ENCODE assay signal across 22 mouse cellular contexts in the genomic region with DNA sequence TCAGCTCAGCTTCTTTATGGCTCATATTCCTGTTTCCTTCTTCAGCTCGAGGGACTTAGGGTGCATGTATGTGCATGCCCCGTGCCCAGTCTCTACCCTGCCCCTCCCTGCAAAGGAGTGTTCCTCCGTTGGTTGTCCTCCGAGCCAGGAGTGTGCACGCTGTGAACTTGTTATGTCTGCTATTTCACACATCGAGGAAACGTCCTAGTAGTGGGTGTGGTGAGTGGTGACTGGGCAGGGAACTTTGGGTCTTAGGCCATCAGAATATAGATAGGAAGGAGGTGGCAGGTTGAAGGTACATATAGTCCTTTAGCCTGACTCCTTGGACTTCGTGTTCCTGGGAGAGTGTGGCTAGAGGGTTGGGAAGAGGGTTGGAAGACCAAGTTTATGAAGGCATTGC. TPM values are rescaled to one million over a fixed set of nuclear protein-coding genes. Genes with fewer than 3 reads are reported as not detected.
DNase-seq lines count a peak whose midpoint lies in the region; ATAC-seq and TF ChIP-seq lines count a peak whose summit lies in the region.
"Had no signal": no experiment of that assay in that cellular context is flagged by ENCODE, and none has a peak within 500 bp of the region (broad histone marks: within the 10 kb centered on the region; RNA-seq: fewer than 3 reads in every experiment).

No protein-coding gene starts in this region.

- TF ChIP-seq EP300 in stomach, postnatal 0 days (optimal IDR thresholded peaks at IDR 0.05), result no peak

- WGBS in embryonic facial prominence, embryonic 14.5 days, result 70% methylated on average over 8 of the region's 8 CpGs
- WGBS in embryonic facial prominence, embryonic 10.5 days, result 80% methylated on average over 8 of the region's 8 CpGs
- 70% methylated on average over 8 of the region's 8 CpGs for WGBS in lung, embryonic 15.5 days
- WGBS in intestine, postnatal 0 days, result 29% methylated on average over 8 of the region's 8 CpGs
- WGBS in stomach, postnatal 0 days, result 55% methylated on average over 8 of the region's 8 CpGs

- H3K4me3 ChIP-seq in embryonic facial prominence, embryonic 14.5 days (ENCODE audit: low read depth, low read length), result no peak overlapping the region
- no peak overlapping the region for H3K4me3 ChIP-seq in embryonic facial prominence, embryonic 10.5 days
- no peak overlapping the region for H3K4me3 ChIP-seq in lung, embryonic 15.5 days
- no peak overlapping the region for H3K4me3 ChIP-seq in intestine, postnatal 0 days (ENCODE audit: low read depth, low read length)
- no peak overlapping the region for H3K4me3 ChIP-seq in stomach, postnatal 0 days (ENCODE audit: low read depth, low read length)
- H3K4me3 ChIP-seq: embryonic facial prominence, embryonic 15.5 days; erythroblast, embryonic 14.5 days; forebrain, embryonic 10.5 days; forebrain, embryonic 15.5 days; heart, embryonic 12.5 days; hindbrain, embryonic 15.5 days had no signal

- H3K4me2 ChIP-seq in embryonic facial prominence, embryonic 14.5 days (ENCODE audit: low read depth, low read length), result no peak overlapping the region
- no peak overlapping the region for H3K4me2 ChIP-seq in lung, embryonic 15.5 days
- no peak overlapping the region for H3K4me2 ChIP-seq in intestine, postnatal 0 days (replicated peaks; ENCODE audit: low read depth)
- H3K4me2 ChIP-seq in stomach, postnatal 0 days (replicated peaks; ENCODE audit: low read depth), result no peak overlapping the region
- H3K4me2 ChIP-seq: embryonic facial prominence, embryonic 15.5 days; forebrain, embryonic 15.5 days; heart, embryonic 12.5 days; hindbrain, embryonic 15.5 days had no signal

- no peak overlapping the region for H3K27ac ChIP-seq in embryonic facial prominence, embryonic 14.5 days (replicated peaks; ENCODE audit: low read depth, low read length)
- no peak overlapping the region for H3K27ac ChIP-seq in embryonic facial prominence, embryonic 10.5 days (replicated peaks)
- peak overlapping the region; percentile 20; the same call in 1 of the 2 replicates for H3K27ac ChIP-seq in lung, embryonic 15.5 days
- peak overlapping the region; percentile 88 for H3K27ac ChIP-seq in intestine, postnatal 0 days (ENCODE audit: low read depth, low read length)
- H3K27ac ChIP-seq in stomach, postnatal 0 days (replicated peaks), result peak overlapping the region; percentile 83
- H3K27ac ChIP-seq: embryonic facial prominence, embryonic 15.5 days; forebrain, embryonic 10.5 days; forebrain, embryonic 15.5 days; hindbrain, embryonic 15.5 days had no signal

- TF ChIP-seq CTCF in intestine, postnatal 0 days (IDR thresholded peaks at IDR 0.05; ENCODE audit: low read depth), result no peak
- no peak for TF ChIP-seq CTCF in stomach, postnatal 0 days (IDR thresholded peaks at IDR 0.05; ENCODE audit: low read depth)

- no peaks in the 10 kb centered on the region for H3K27me3 ChIP-seq in embryonic facial prominence, embryonic 14.5 days (replicated peaks; ENCODE audit: control insufficient read depth, insufficient read depth, low read length)
- H3K27me3 ChIP-seq in embryonic facial prominence, embryonic 10.5 days (replicated peaks; ENCODE audit: low read depth, poor library complexity, severe bottlenecking), result no peaks in the 10 kb centered on the region
- no peaks in the 10 kb centered on the region for H3K27me3 ChIP-seq in lung, embryonic 15.5 days
- no peaks in the 10 kb centered on the region for H3K27me3 ChIP-seq in intestine, postnatal 0 days (replicated peaks; ENCODE audit: control insufficient read depth, insufficient read depth, low read length)
- H3K27me3 ChIP-seq in stomach, postnatal 0 days (ENCODE audit: control insufficient read depth, insufficient read depth, low read length), result no peaks in the 10 kb centered on the region
- H3K27me3 ChIP-seq: embryonic facial prominence, embryonic 15.5 days; forebrain, embryonic 15.5 days; hindbrain, embryonic 15.5 days had no signal

- peaks cover 3% of the 10 kb centered on the region for H3K36me3 ChIP-seq in embryonic facial prominence, embryonic 14.5 days (ENCODE audit: control insufficient read depth, insufficient read depth, low read length)
- H3K36me3 ChIP-seq in embryonic facial prominence, embryonic 10.5 days (replicated peaks), result no peaks in the 10 kb centered on the region
- peaks cover 4% of the 10 kb centered on the region for H3K36me3 ChIP-seq in lung, embryonic 15.5 days
- H3K36me3 ChIP-seq in intestine, postnatal 0 days (ENCODE audit: control insufficient read depth, insufficient read depth), result 0 out of 2 replicates have a peak, but pooled peaks cover 2% of the 10 kb centered on the region
- peaks cover under 1% of the 10 kb centered on the region; the same call in 1 of the 2 replicates for H3K36me3 ChIP-seq in stomach, postnatal 0 days (ENCODE audit: control insufficient read depth, insufficient read depth, low read length)
- H3K36me3 ChIP-seq: forebrain, embryonic 10.5 days; forebrain, embryonic 15.5 days; G1E; hindbrain, embryonic 15.5 days had no signal

- H3K4me1 ChIP-seq in embryonic facial prominence, embryonic 14.5 days (ENCODE audit: control insufficient read depth, insufficient read depth, low read length), result 0 out of 2 replicates have a peak, but pooled peaks cover 4% of the 10 kb centered on the region
- no peaks in the 10 kb centered on the region for H3K4me1 ChIP-seq in embryonic facial prominence, embryonic 10.5 days
- H3K4me1 ChIP-seq in lung, embryonic 15.5 days, result peaks cover 14% of the 10 kb centered on the region
- H3K4me1 ChIP-seq in intestine, postnatal 0 days (replicated peaks; ENCODE audit: control insufficient read depth, insufficient read depth, low read length), result peaks cover 4% of the 10 kb centered on the region; the same call in 1 of the 2 replicates
- 0 out of 2 replicates have a peak, but pooled peaks cover 6% of the 10 kb centered on the region for H3K4me1 ChIP-seq in stomach, postnatal 0 days (replicated peaks; ENCODE audit: control insufficient read depth, insufficient read depth)
- H3K4me1 ChIP-seq: forebrain, embryonic 10.5 days; forebrain, embryonic 15.5 days; heart, embryonic 12.5 days had no signal

- DNase-seq in embryonic facial prominence, embryonic 14.5 days (ENCODE audit: low spot score), result peak; percentile 21
- DNase-seq in embryonic facial prominence, embryonic 10.5 days (ENCODE audit: low spot score), result no peak
- DNase-seq in lung, postnatal 25 days (ENCODE audit: low spot score), result no peak
- peak; percentile 57 for DNase-seq in stomach, postnatal 0 days (ENCODE audit: low spot score)
- no peak for DNase-seq in gastrocnemius, postnatal 4 days (ENCODE audit: low spot score in 2 of 2)
- DNase-seq: adrenal gland, postnatal 10 days; B cell, adult 2 months; cerebellum, adult 11-12 months; cerebellum, adult 9-10 months; cerebellum, postnatal 25 days; gastrocnemius, postnatal 10 days; heart, postnatal 36 days had no signal

- ATAC-seq in embryonic facial prominence, embryonic 14.5 days (ENCODE audit: low read depth), result no peak
- no peak for ATAC-seq in lung, embryonic 15.5 days (ENCODE audit: borderline replicate concordance, extremely low read depth, low FRiP score, low TSS enrichment)
- peak; percentile 92 for ATAC-seq in intestine, postnatal 0 days
- ATAC-seq in stomach, postnatal 0 days (ENCODE audit: low FRiP score, low TSS enrichment), result peak; percentile 83
- ATAC-seq: CD4-positive, CD25-positive, alpha-beta regulatory T cell, adult 4 months; forebrain, embryonic 15.5 days had no signal

- no peaks in the 10 kb centered on the region for H3K9me3 ChIP-seq in embryonic facial prominence, embryonic 14.5 days (ENCODE audit: control insufficient read depth, low read length)
- H3K9me3 ChIP-seq in embryonic facial prominence, embryonic 10.5 days, result no peaks in the 10 kb centered on the region
- no peaks in the 10 kb centered on the region for H3K9me3 ChIP-seq in lung, embryonic 15.5 days
- H3K9me3 ChIP-seq in intestine, postnatal 0 days (ENCODE audit: control insufficient read depth), result no peaks in the 10 kb centered on the region
- H3K9me3 ChIP-seq in stomach, postnatal 0 days (ENCODE audit: control insufficient read depth, low read length), result no peaks in the 10 kb centered on the region
- H3K9me3 ChIP-seq: embryonic facial prominence, embryonic 15.5 days; forebrain, embryonic 10.5 days; forebrain, embryonic 15.5 days; heart, embryonic 12.5 days; hindbrain, embryonic 15.5 days had no signal

- no peak overlapping the region for H3K9ac ChIP-seq in embryonic facial prominence, embryonic 14.5 days (ENCODE audit: low read depth, low read length)
- no peak overlapping the region for H3K9ac ChIP-seq in lung, embryonic 15.5 days
- H3K9ac ChIP-seq in intestine, postnatal 0 days (ENCODE audit: low read depth, low read length), result no peak overlapping the region
- H3K9ac ChIP-seq in stomach, postnatal 0 days (ENCODE audit: low read length), result no peak overlapping the region
- H3K9ac ChIP-seq: embryonic facial prominence, embryonic 15.5 days; forebrain, embryonic 15.5 days; heart, embryonic 12.5 days; hindbrain, embryonic 15.5 days had no signal

RNA-seq across cellular contexts. Expression of gene Emp1, which starts 26.4 kb away (rescaled TPM):
- 56.5 and 70.8 TPM in 2 replicates for polyA plus RNA-seq in embryonic facial prominence, embryonic 14.5 days (2014; fragmentation: Nextera tagmentation; extraction: Ambion mirVana)
- 4.3 and 7.7 TPM in 2 replicates for polyA plus RNA-seq in embryonic facial prominence, embryonic 10.5 days (2016; fragmentation: Nextera tagmentation; extraction: Ambion mirVana)
- 90.4 and 94.2 TPM in 2 replicates for polyA plus RNA-seq in lung, embryonic 15.5 days (2015; fragmentation: Nextera tagmentation; extraction: Ambion mirVana)
- 42.5 and 42.8 TPM in 2 replicates for polyA plus RNA-seq in intestine, postnatal 0 days (2015; fragmentation: Nextera tagmentation; extraction: Ambion mirVana)
- 88.1 and 105 TPM in 2 replicates for polyA plus RNA-seq in stomach, postnatal 0 days (2015; fragmentation: Nextera tagmentation; extraction: Ambion mirVana)
- 100 to 1,000 TPM; 241 to 251 TPM for total RNA-seq in gastrocnemius, postnatal 4 days (2021)
- polyA plus RNA-seq: erythroblast, embryonic 14.5 days; G1E had no signal

Comparison
In these comparisons a context has a peak if more than half of its experiments do, and no peak if none do; other contexts are left out.
1. DNase-seq: peak in embryonic facial prominence, embryonic 14.5 days (single experiment) and stomach, postnatal 0 days (single experiment); none in embryonic facial prominence, embryonic 10.5 days (single experiment), lung, postnatal 25 days (single experiment) and gastrocnemius, postnatal 4 days (0 of 2).
2. ATAC-seq: peak in intestine, postnatal 0 days (single experiment) and stomach, postnatal 0 days (single experiment); none in embryonic facial prominence, embryonic 14.5 days (single experiment) and lung, embryonic 15.5 days (single experiment).
3. H3K27ac ChIP-seq: peak in lung, embryonic 15.5 days (single experiment), intestine, postnatal 0 days (single experiment) and stomach, postnatal 0 days (single experiment); none in embryonic facial prominence, embryonic 14.5 days (single experiment) and embryonic facial prominence, embryonic 10.5 days (single experiment).